Mouse (Mus musculus) myocyte (in vitro differentiated cells): ENCODE measurements at regions not wholly inside any gene's neighbourhood (a gene's known extent, or its start where the extent isn't known, plus 50 kb on each side); places are given as distances from the start of the nearest gene placed in this dataset.
A peak's percentile ranks its signal among the peaks of the same experiment; 100 is the strongest.

Experiments used
- H3K27me3 ChIP-seq: one replicate; pipeline ENCODE4 v1.6.1; 2011; ENCODE audit not compliant: control insufficient read depth, insufficient read depth, insufficient read length
- H3K36me3 ChIP-seq: one replicate; pipeline ENCODE4 v1.6.1; 2011; ENCODE audit not compliant: control insufficient read depth, insufficient read depth
- H3K4me2 ChIP-seq: one replicate; pipeline ENCODE4 v1.6.1; 2011; ENCODE audit warnings: low read depth, control low read depth
- H3K4me3 ChIP-seq: one replicate; pipeline ENCODE4 v1.5.1; 2011; ENCODE audit warnings: mild to moderate bottlenecking, control low read depth, moderate library complexity
- H3K79me2 ChIP-seq: one replicate; pipeline ENCODE4 v1.6.1; 2011; ENCODE audit not compliant: control insufficient read depth, insufficient read depth
- H3ac ChIP-seq: one replicate; pipeline ENCODE4 v1.6.1; 2011; ENCODE audit not compliant: control insufficient read depth, insufficient read length
- CEBPB ChIP-seq: IDR thresholded peaks from 2 replicates; pipeline ENCODE4 v1.6.1; 2011; ENCODE audit warnings: mild to moderate bottlenecking, moderate library complexity; ENCODE audit not compliant: poor library complexity, insufficient read depth, severe bottlenecking
- E2F4 ChIP-seq: IDR thresholded peaks from one replicate; pipeline ENCODE4 v1.6.1; 2011; ENCODE audit warnings: mild to moderate bottlenecking, control low read depth, moderate library complexity; ENCODE audit not compliant: insufficient read depth
- MAX ChIP-seq: IDR thresholded peaks from one replicate; pipeline ENCODE4 v1.6.1; 2011; ENCODE audit warnings: low read depth, mild to moderate bottlenecking, control low read depth
- MYOD1 ChIP-seq, 3 experiments: IDR thresholded peaks; one replicate each; pipeline ENCODE4 v1.6.1; 2011; ENCODE audit warnings: control low read depth in 2 of 3, low read depth in 2 of 3, mild to moderate bottlenecking in 2 of 3, moderate library complexity in 1 of 3; ENCODE audit not compliant: insufficient read length in 2 of 3, control insufficient read depth in 1 of 3
- MYOG ChIP-seq, 3 experiments: IDR thresholded peaks; one replicate each; pipeline ENCODE4 v1.6.1; 2011; ENCODE audit warnings: control low read depth in 2 of 3, low read depth in 2 of 3, mild to moderate bottlenecking in 2 of 3; ENCODE audit not compliant: insufficient read length in 2 of 3, control insufficient read depth in 1 of 3, insufficient read depth in 1 of 3
- POLR2A ChIP-seq: IDR thresholded peaks from one replicate; pipeline ENCODE4 v1.6.1; 2011; ENCODE audit warnings: low read depth, mild to moderate bottlenecking, control low read depth, moderate library complexity; ENCODE audit not compliant: insufficient read length
- POLR2AphosphoS2 ChIP-seq: IDR thresholded peaks from one replicate; pipeline ENCODE4 v1.6.1; 2011; ENCODE audit warnings: low read depth, control low read depth; ENCODE audit not compliant: insufficient read length
- REST ChIP-seq: IDR thresholded peaks from one replicate; pipeline ENCODE4 v1.6.1; 2011; ENCODE audit warnings: mild to moderate bottlenecking, control low read depth, moderate library complexity; ENCODE audit not compliant: insufficient read depth, insufficient read length
- SRF ChIP-seq: IDR thresholded peaks from one replicate; pipeline ENCODE4 v1.6.1; 2011; ENCODE audit warnings: low read depth; ENCODE audit not compliant: control insufficient read depth, insufficient read length
- TCF12 ChIP-seq: IDR thresholded peaks from one replicate; pipeline ENCODE4 v1.6.1; 2011; ENCODE audit warnings: mild to moderate bottlenecking, control low read depth; ENCODE audit not compliant: poor library complexity, insufficient read depth, severe bottlenecking
- TCF3 ChIP-seq: IDR thresholded peaks from one replicate; pipeline ENCODE4 v1.6.1; 2011; ENCODE audit warnings: low read depth, control low read depth; ENCODE audit not compliant: insufficient read length
- USF1 ChIP-seq: IDR thresholded peaks from one replicate; pipeline ENCODE4 v1.6.1; 2011; ENCODE audit warnings: low read depth, mild to moderate bottlenecking, control low read depth, moderate library complexity

- Histone ChIP-seq H3ac (no peak overlapping the region), H3K4me3 (no peak overlapping the region)
- TF ChIP-seq REST (no peak), TCF3 (no peak), USF1 (no peak), E2F4 (no peak), MYOD1 (IDR thresholded peaks at IDR 0.05; ENCODE audit: control insufficient read depth in 1 of 3, insufficient read length in 2 of 3, low read depth in 2 of 3) (no peak), TCF12 (no peak), POLR2A (no peak), SRF (no peak), MYOG (IDR thresholded peaks at IDR 0.05; ENCODE audit: control insufficient read depth in 1 of 3, insufficient read depth in 1 of 3, insufficient read length in 2 of 3, low read depth in 2 of 3) (no peak), MAX (no peak)
Observed at GRCm38 (mm10) chr3:143411655-143412054, 529.9 kb upstream of the Pkn2 start.

DNA sequence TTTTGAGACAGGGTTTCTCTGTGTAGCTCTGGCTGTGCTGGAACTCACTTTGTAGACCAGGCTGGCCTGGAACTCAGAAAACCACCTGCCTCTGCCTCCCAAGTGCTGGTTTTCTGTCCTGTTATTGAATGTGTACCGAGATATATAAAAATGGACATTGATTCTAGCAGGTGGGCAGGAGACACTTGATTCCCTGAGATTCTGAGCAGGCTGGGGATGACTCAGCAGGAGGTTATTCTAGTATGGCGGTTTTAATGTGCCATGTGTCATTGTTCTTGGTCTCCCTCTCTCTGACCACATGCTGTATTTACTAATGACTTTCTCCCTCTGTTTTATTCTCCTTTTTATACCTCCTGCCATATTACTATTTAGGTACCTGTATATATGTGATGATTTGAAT is 517.2 kb upstream of the Pkn2 start:
- H3K36me3 ChIP-seq: no peaks in the 10 kb centered on the region
- no peaks in the 10 kb centered on the region for H3K27me3 ChIP-seq
- no peaks in the 10 kb centered on the region for H3K79me2 ChIP-seq
- no peak overlapping the region for H3K4me3 ChIP-seq
- peak in 2 of 3 experiments; percentile 52 to 63 for TF ChIP-seq MYOD1 (IDR thresholded peaks at IDR 0.05; ENCODE audit: control insufficient read depth in 1 of 3, insufficient read length in 2 of 3, low read depth in 2 of 3)
- TF ChIP-seq POLR2AphosphoS2: no peak
- H3K4me2 ChIP-seq: no peak overlapping the region
- no peak overlapping the region for H3ac ChIP-seq

More at GRCm38 (mm10) chr3:143411655-143412054, 529.9 kb upstream of the Pkn2 start:
- no peaks in the 10 kb centered on the region for H3K27me3 ChIP-seq
- no peak overlapping the region for H3K4me2 ChIP-seq
- H3K36me3 ChIP-seq: no peaks in the 10 kb centered on the region
- no peaks in the 10 kb centered on the region for H3K79me2 ChIP-seq

DNA sequence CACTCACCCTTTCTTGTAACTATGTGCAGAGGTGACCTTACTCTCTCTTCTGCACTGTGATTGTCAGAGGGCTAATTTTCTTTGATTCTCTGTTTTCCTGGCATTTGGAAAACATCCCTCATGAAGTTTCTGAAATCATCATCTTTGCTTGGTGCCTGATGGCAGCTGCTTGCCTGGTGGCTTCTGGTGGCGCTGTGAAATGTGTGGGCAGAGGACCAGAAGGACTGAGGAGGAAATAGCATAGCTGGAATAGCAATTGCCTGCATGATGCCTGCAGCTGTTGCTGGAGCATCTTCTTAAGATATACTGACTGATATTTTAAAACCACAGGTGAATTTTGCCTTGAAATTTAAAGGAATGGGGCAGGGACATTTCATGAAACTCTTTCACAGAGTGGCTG is 502.6 kb upstream of the Pkn2 start:
- TF ChIP-seq REST: no peak
- no peak for TF ChIP-seq CEBPB
- TF ChIP-seq POLR2AphosphoS2: no peak
- peak; percentile 50 to 88 (median 87) for TF ChIP-seq MYOD1 (IDR thresholded peaks at IDR 0.05; ENCODE audit: control insufficient read depth in 1 of 3, insufficient read length in 2 of 3, low read depth in 2 of 3)
- peak; percentile 50 for TF ChIP-seq TCF12
- TF ChIP-seq POLR2A: no peak
- no peak for TF ChIP-seq USF1
- no peak for TF ChIP-seq SRF
- TF ChIP-seq MAX: no peak
- TF ChIP-seq MYOG (IDR thresholded peaks at IDR 0.05; ENCODE audit: control insufficient read depth in 1 of 3, insufficient read depth in 1 of 3, insufficient read length in 2 of 3, low read depth in 2 of 3): peak; percentile 47 to 86 (median 86)
- peak; percentile 3 for TF ChIP-seq TCF3
- TF ChIP-seq E2F4: no peak
- Histone ChIP-seq H3K79me2 (no peaks in the 10 kb centered on the region), H3K4me3 (no peak overlapping the region), H3K4me2 (no peak overlapping the region), H3K27me3 (no peaks in the 10 kb centered on the region), H3ac (no peak overlapping the region), H3K36me3 (no peaks in the 10 kb centered on the region)

DNA sequence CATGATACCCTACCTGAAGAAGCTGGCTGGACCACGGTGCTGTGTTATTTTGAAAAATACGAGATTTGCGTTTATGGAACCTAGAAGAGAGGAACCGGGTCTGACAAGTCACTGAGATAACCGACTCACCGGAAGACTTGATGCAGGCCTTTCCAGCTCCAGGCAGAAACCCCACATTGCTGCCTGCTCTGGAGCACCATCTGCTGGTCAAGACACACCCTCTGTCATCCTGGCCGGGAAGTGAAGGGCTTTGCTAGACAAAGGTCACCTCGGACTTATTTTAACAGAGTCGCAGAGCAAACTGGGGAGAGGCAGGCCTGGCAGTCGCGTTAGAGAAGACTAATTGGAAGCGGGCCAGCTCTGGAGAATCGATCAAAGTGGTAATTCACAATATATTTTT is 497.4 kb upstream of the Pkn2 start:
- H3K36me3 ChIP-seq: no peaks in the 10 kb centered on the region
- H3K27me3 ChIP-seq: no peaks in the 10 kb centered on the region
- no peaks in the 10 kb centered on the region for H3K79me2 ChIP-seq
- no peak overlapping the region for H3K4me2 ChIP-seq
- no peak overlapping the region for H3ac ChIP-seq
- H3K4me3 ChIP-seq: no peak overlapping the region
- TF ChIP-seq E2F4: no peak
- no peak for TF ChIP-seq POLR2AphosphoS2
- TF ChIP-seq TCF12: no peak
- TF ChIP-seq SRF: no peak
- TF ChIP-seq TCF3: no peak
- TF ChIP-seq CEBPB: no peak
- no peak for TF ChIP-seq REST
- no peak for TF ChIP-seq MYOG (IDR thresholded peaks at IDR 0.05; ENCODE audit: control insufficient read depth in 1 of 3, insufficient read depth in 1 of 3, insufficient read length in 2 of 3, low read depth in 2 of 3)

DNA sequence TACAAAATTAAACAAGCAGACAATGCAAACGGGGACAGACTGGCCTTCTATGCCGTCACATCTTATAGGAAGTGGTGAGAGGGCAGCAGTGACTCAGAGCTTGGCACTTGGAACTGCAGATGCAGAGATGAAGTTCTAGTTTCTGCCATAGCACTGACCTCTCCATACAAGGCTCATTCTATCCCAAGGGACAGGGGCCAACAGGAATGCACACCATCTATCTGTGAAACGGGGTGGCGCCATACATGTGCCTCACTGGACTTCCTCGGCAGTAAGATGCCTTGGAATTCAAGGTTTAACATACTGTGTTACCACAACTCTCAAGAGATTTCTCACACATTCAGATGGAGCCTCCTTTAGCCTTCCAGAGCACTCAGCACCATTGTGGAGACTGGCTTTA is 495.6 kb upstream of the Pkn2 start:
- TF ChIP-seq CEBPB (0 out of 2 replicates have a peak, but pooled peaks have one; percentile 22), USF1 (no peak), MYOG (IDR thresholded peaks at IDR 0.05; ENCODE audit: control insufficient read depth in 1 of 3, insufficient read depth in 1 of 3, insufficient read length in 2 of 3, low read depth in 2 of 3) (no peak), TCF12 (no peak), SRF (no peak), REST (no peak)
- Histone ChIP-seq H3K4me2 (no peak overlapping the region), H3K36me3 (no peaks in the 10 kb centered on the region), H3K4me3 (no peak overlapping the region), H3K79me2 (no peaks in the 10 kb centered on the region), H3ac (no peak overlapping the region), H3K27me3 (no peaks in the 10 kb centered on the region)
